ENCODE assay signal across 8 mouse cellular contexts in the genomic region with DNA sequence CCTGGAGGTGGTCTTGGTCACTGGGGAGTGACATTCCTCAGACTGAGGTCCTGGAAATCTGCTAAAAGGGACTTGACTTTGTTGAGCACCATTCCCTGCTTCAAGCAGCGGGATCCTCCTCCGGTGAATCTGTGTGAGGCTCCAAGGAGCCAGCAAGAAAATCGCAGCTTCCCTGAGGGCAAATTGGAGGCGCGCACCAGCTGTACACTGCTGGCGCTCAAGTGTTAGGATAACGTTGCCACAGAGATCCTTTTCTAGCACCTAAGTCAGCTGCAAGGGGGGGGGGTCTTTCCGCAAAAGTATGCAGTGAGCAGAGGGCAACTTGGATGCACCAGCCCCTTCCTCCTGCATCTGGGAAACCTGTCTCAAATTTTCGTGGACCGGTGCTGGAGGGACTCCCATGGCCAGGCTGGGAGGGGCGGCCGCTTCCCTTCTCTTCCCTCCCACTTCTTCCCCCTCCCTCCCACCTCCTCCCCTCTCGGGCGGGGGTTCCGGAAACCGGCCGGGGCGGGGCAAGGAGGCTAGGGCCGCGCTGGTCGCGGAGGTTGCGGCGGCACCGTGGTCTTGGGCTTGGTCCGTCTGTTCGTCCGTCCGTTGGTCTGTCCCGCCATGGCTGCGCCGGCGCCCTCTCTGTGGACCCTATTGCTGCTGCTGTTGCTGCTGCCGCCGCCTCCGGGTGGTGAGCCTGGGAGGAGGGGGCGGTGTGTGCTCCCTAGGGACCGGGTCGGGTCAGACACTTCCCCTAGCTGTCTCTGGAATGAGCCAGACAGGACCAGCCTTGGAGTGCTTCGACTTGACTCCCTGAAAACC. TPM values are rescaled to one million over a fixed set of nuclear protein-coding genes. Genes with fewer than 3 reads are reported as not detected.
DNase-seq lines count a peak whose midpoint lies in the region; ATAC-seq and TF ChIP-seq lines count a peak whose summit lies in the region.

A gene (plus strand): TSS at position 480 of the 810 bp plus-strand sequence.

- no peak for TF ChIP-seq CTCF in embryonic fibroblast, embryonic 13.5 days (IDR thresholded peaks at IDR 0.05; ENCODE audit: borderline replicate concordance, insufficient read depth, low read length)
- TF ChIP-seq CTCF in kidney, postnatal 0 days (IDR thresholded peaks at IDR 0.05; ENCODE audit: low read depth), result no peak
- TF ChIP-seq CTCF in liver, postnatal 0 days (IDR thresholded peaks at IDR 0.05; ENCODE audit: low read depth), result no peak

- H3K36me3 ChIP-seq in heart, embryonic 14.5 days (ENCODE audit: control insufficient read depth, insufficient read depth, low read length), result peaks cover 3% of the 10 kb centered on the region; the same call in 1 of the 2 replicates
- no peaks in the 10 kb centered on the region for H3K36me3 ChIP-seq in kidney, postnatal 0 days (ENCODE audit: insufficient read depth, low read length)
- no peaks in the 10 kb centered on the region for H3K36me3 ChIP-seq in liver, postnatal 0 days (replicated peaks; ENCODE audit: insufficient read depth, low read length)
- no peaks in the 10 kb centered on the region for H3K36me3 ChIP-seq in neural tube, embryonic 12.5 days

- peak within 1 kb of the TSS; percentile 85 for H3K9ac ChIP-seq in heart, embryonic 14.5 days (ENCODE audit: low read length)
- peak within 1 kb of the TSS; percentile 84 for H3K9ac ChIP-seq in kidney, postnatal 0 days (ENCODE audit: low read depth, low read length)
- H3K9ac ChIP-seq in liver, postnatal 0 days (replicated peaks), result peak within 1 kb of the TSS; percentile 61
- peak within 1 kb of the TSS; percentile 72 for H3K9ac ChIP-seq in neural tube, embryonic 12.5 days

- H3K9me3 ChIP-seq in heart, embryonic 14.5 days (ENCODE audit: control insufficient read depth, low read length), result no peaks in the 10 kb centered on the region
- H3K9me3 ChIP-seq in kidney, postnatal 0 days (replicated peaks; ENCODE audit: low read length), result no peaks in the 10 kb centered on the region
- no peaks in the 10 kb centered on the region for H3K9me3 ChIP-seq in liver, postnatal 0 days (ENCODE audit: low read length)
- no peaks in the 10 kb centered on the region for H3K9me3 ChIP-seq in neural tube, embryonic 12.5 days

- peak within 1 kb of the TSS; percentile 74 for H3K27ac ChIP-seq in embryonic fibroblast, embryonic 13.5 days (ENCODE audit: insufficient read depth, low read length)
- H3K27ac ChIP-seq in heart, embryonic 14.5 days (replicated peaks in 1 of 2; ENCODE audit: control insufficient read depth in 1 of 2, insufficient read depth in 1 of 2, low read depth in 2 of 2, low read length in 2 of 2), result peak within 1 kb of the TSS; percentile 25 to 82
- peak within 1 kb of the TSS; percentile 92 for H3K27ac ChIP-seq in kidney, postnatal 0 days
- H3K27ac ChIP-seq in liver, postnatal 0 days (ENCODE audit: low read depth), result peak within 1 kb of the TSS; percentile 83
- H3K27ac ChIP-seq in neural tube, embryonic 12.5 days, result no peak within 1 kb of the TSS

- peak within 1 kb of the TSS; percentile 86 for H3K4me2 ChIP-seq in heart, embryonic 14.5 days (ENCODE audit: low read length)
- H3K4me2 ChIP-seq in kidney, postnatal 0 days (ENCODE audit: low read length), result peak within 1 kb of the TSS; percentile 85
- peak within 1 kb of the TSS; percentile 69 for H3K4me2 ChIP-seq in liver, postnatal 0 days (ENCODE audit: low read depth, low read length)
- peak within 1 kb of the TSS; percentile 93 for H3K4me2 ChIP-seq in neural tube, embryonic 12.5 days (replicated peaks)

- TF ChIP-seq POLR2A in embryonic fibroblast, embryonic 13.5 days (IDR thresholded peaks at IDR 0.05; ENCODE audit: low read depth, low read length), result peak; percentile 96

- DNase-seq in CD4-positive helper T cell, adult 2 months (ENCODE audit: low read depth, low spot score), result peak; percentile 76
- peak; percentile 76 for DNase-seq in adipocyte (ENCODE audit: low spot score)
- DNase-seq in kidney, postnatal 0 days (ENCODE audit: low spot score), result peak; percentile 84
- DNase-seq in liver, postnatal 0 days, result peak; percentile 79
- peak; percentile 88 for DNase-seq in urinary bladder, postnatal 14 days (ENCODE audit: low spot score)

- peak within 1 kb of the TSS; percentile 82 for H3K4me3 ChIP-seq in embryonic fibroblast, embryonic 13.5 days (ENCODE audit: insufficient read depth, low read length)
- peak within 1 kb of the TSS; percentile 69 to 70 for H3K4me3 ChIP-seq in heart, embryonic 14.5 days (ENCODE audit: control insufficient read depth in 1 of 2, insufficient read depth in 1 of 2, low read depth in 1 of 2, low read length in 2 of 2)
- H3K4me3 ChIP-seq in kidney, postnatal 0 days (replicated peaks; ENCODE audit: low read depth, low read length), result peak within 1 kb of the TSS; percentile 65
- H3K4me3 ChIP-seq in liver, postnatal 0 days (ENCODE audit: low read depth, low read length), result peak within 1 kb of the TSS; percentile 52
- peak within 1 kb of the TSS; percentile 57 for H3K4me3 ChIP-seq in neural tube, embryonic 12.5 days

- H3K27me3 ChIP-seq in heart, embryonic 14.5 days (ENCODE audit: control insufficient read depth, insufficient read depth, low read length), result no peaks in the 10 kb centered on the region
- no peaks in the 10 kb centered on the region for H3K27me3 ChIP-seq in kidney, postnatal 0 days (ENCODE audit: insufficient read depth, low read length)
- no peaks in the 10 kb centered on the region for H3K27me3 ChIP-seq in liver, postnatal 0 days (ENCODE audit: insufficient read depth, low read length)
- H3K27me3 ChIP-seq in neural tube, embryonic 12.5 days (replicated peaks), result no peaks in the 10 kb centered on the region; the same call in 1 of the 2 replicates

- under 1% methylated on average over 35 of the region's 40 CpGs for WGBS in heart, embryonic 14.5 days
- WGBS in kidney, postnatal 0 days, result under 1% methylated on average over 40 of the region's 40 CpGs
- WGBS in liver, postnatal 0 days (ENCODE audit: insufficient replicate concordance), result under 1% methylated on average over 37 of the region's 40 CpGs
- WGBS in neural tube, embryonic 12.5 days, result under 1% methylated on average over 31 of the region's 40 CpGs

- ATAC-seq in heart, embryonic 14.5 days (ENCODE audit: insufficient number of reproducible peaks, insufficient read depth, low FRiP score, low read depth), result peak; percentile 86
- peak; percentile 85 for ATAC-seq in kidney, postnatal 0 days (replicated peaks; ENCODE audit: low FRiP score, low read depth)
- peak; percentile 73 for ATAC-seq in liver, postnatal 0 days
- ATAC-seq in neural tube, embryonic 12.5 days (ENCODE audit: low FRiP score, low read depth), result peak; percentile 74

- H3K4me1 ChIP-seq in embryonic fibroblast, embryonic 13.5 days (ENCODE audit: control insufficient read depth, insufficient read depth, low read length), result peaks cover 17% of the 10 kb centered on the region; the same call in 1 of the 2 replicates
- peaks cover 15 to 36% of the 10 kb centered on the region in 2 experiments for H3K4me1 ChIP-seq in heart, embryonic 14.5 days (ENCODE audit: control insufficient read depth in 2 of 2, insufficient read depth in 2 of 2, low read length in 2 of 2)
- H3K4me1 ChIP-seq in kidney, postnatal 0 days (replicated peaks; ENCODE audit: insufficient read depth, low read length), result peaks cover 25% of the 10 kb centered on the region
- peaks cover 24% of the 10 kb centered on the region for H3K4me1 ChIP-seq in liver, postnatal 0 days (ENCODE audit: insufficient read depth)
- peaks cover 6% of the 10 kb centered on the region; the same call in 1 of the 2 replicates for H3K4me1 ChIP-seq in neural tube, embryonic 12.5 days

- TF ChIP-seq EP300 in liver, postnatal 0 days (IDR thresholded peaks at IDR 0.05; ENCODE audit: low read depth), result no peak

RNA-seq across cellular contexts. Expression of the gene that starts here (rescaled TPM):
- polyA plus RNA-seq in embryonic fibroblast, embryonic 13.5 days (2011; ENCODE audit: insufficient read length, low read depth, missing spikeins), result 230 and 252 TPM in 2 replicates
- 51.9 and 54.3 TPM in 2 replicates for polyA plus RNA-seq in heart, embryonic 14.5 days (2014; fragmentation: Nextera tagmentation; extraction: Ambion mirVana)
- polyA plus RNA-seq in kidney, postnatal 0 days (2015; fragmentation: Nextera tagmentation; extraction: Ambion mirVana), result 122 and 123 TPM in 2 replicates
- polyA plus RNA-seq in liver, postnatal 0 days (2015; fragmentation: Nextera tagmentation; extraction: Ambion mirVana), result 34.1 and 35.0 TPM in 2 replicates
- polyA plus RNA-seq in neural tube, embryonic 12.5 days (2016; fragmentation: Nextera tagmentation; extraction: Ambion mirVana), result 44.4 and 45.0 TPM in 2 replicates
